Mouse (Mus musculus): ENCODE data around the gene Rpap3.

The Rpap3 gene

GRCm38 (mm10) chr15:97705211-97706050 is at the start of gene Rpap3:
Gene Rpap3 (minus strand): TSS chr15:97705825.
- DNase-seq (ENCODE audit: low spot score) = peak; percentile 78

GRCm38 (mm10) chr15:97755361-97755760 is 49.7 kb upstream of the Rpap3 start:
- DNase-seq (ENCODE audit: low spot score) = no peak

- no peak for DNase-seq (ENCODE audit: low spot score)
Measured at GRCm38 (mm10) chr15:97754476-97754875, 48.9 kb upstream of the Rpap3 start.

- no peak for DNase-seq (ENCODE audit: low spot score)
Measured at GRCm38 (mm10) chr15:97752491-97752890, 46.9 kb upstream of the Rpap3 start.

GRCm38 (mm10) chr15:97751676-97752075 is 46.1 kb upstream of the Rpap3 start:
- no peak for DNase-seq (ENCODE audit: low spot score)

- no peak for DNase-seq (ENCODE audit: low spot score)
Measured at GRCm38 (mm10) chr15:97750697-97751096, 45.1 kb upstream of the Rpap3 start.

GRCm38 (mm10) chr15:97749841-97750240 is 44.2 kb upstream of the Rpap3 start:
- DNase-seq (ENCODE audit: low spot score) = no peak

- no peak for DNase-seq (ENCODE audit: low spot score)
Measured at GRCm38 (mm10) chr15:97749397-97749796, 43.8 kb upstream of the Rpap3 start.

GRCm38 (mm10) chr15:97748964-97749363 is 43.3 kb upstream of the Rpap3 start:
- DNase-seq (ENCODE audit: low spot score) = no peak

GRCm38 (mm10) chr15:97748309-97748708 is 42.7 kb upstream of the Rpap3 start:
- no peak for DNase-seq (ENCODE audit: low spot score)

- no peak for DNase-seq (ENCODE audit: low spot score)
Measured at GRCm38 (mm10) chr15:97747486-97747885, 41.9 kb upstream of the Rpap3 start.

GRCm38 (mm10) chr15:97746748-97747147 is 41.1 kb upstream of the Rpap3 start:
- DNase-seq (ENCODE audit: low spot score) = no peak

GRCm38 (mm10) chr15:97746278-97746677 is 40.7 kb upstream of the Rpap3 start:
- DNase-seq (ENCODE audit: low spot score) = no peak

- DNase-seq (ENCODE audit: low spot score) = no peak
Measured at GRCm38 (mm10) chr15:97745331-97745730, 39.7 kb upstream of the Rpap3 start.

- DNase-seq (ENCODE audit: low spot score) = no peak
Measured at GRCm38 (mm10) chr15:97744930-97745329, 39.3 kb upstream of the Rpap3 start.

- DNase-seq (ENCODE audit: low spot score) = no peak
Measured at GRCm38 (mm10) chr15:97743961-97744525, 38.4 kb upstream of the Rpap3 start.

- DNase-seq (ENCODE audit: low spot score) = no peak
Measured at GRCm38 (mm10) chr15:97743210-97743609, 37.6 kb upstream of the Rpap3 start.

- no peak for DNase-seq (ENCODE audit: low spot score)
Measured at GRCm38 (mm10) chr15:97742600-97742999, 37.0 kb upstream of the Rpap3 start.

GRCm38 (mm10) chr15:97742074-97742473 is 36.4 kb upstream of the Rpap3 start:
- no peak for DNase-seq (ENCODE audit: low spot score)

- no peak for DNase-seq (ENCODE audit: low spot score)
Measured at GRCm38 (mm10) chr15:97741662-97742061, 36.0 kb upstream of the Rpap3 start.

- DNase-seq (ENCODE audit: low spot score) = no peak
Measured at GRCm38 (mm10) chr15:97740283-97740732, 34.7 kb upstream of the Rpap3 start.

GRCm38 (mm10) chr15:97738923-97739322 is 33.3 kb upstream of the Rpap3 start:
- DNase-seq (ENCODE audit: low spot score) = no peak

GRCm38 (mm10) chr15:97731988-97732387 is 26.4 kb upstream of the Rpap3 start:
- DNase-seq (ENCODE audit: low spot score) = no peak

GRCm38 (mm10) chr15:97731111-97731510 is 25.5 kb upstream of the Rpap3 start, which contains the start of gene Endou:
Gene Endou (minus strand): TSS chr15:97731339.
- no peak for DNase-seq (ENCODE audit: low spot score)
